Comparison of ENCODE assay signal across 8 mouse cellular contexts in the genomic region with DNA sequence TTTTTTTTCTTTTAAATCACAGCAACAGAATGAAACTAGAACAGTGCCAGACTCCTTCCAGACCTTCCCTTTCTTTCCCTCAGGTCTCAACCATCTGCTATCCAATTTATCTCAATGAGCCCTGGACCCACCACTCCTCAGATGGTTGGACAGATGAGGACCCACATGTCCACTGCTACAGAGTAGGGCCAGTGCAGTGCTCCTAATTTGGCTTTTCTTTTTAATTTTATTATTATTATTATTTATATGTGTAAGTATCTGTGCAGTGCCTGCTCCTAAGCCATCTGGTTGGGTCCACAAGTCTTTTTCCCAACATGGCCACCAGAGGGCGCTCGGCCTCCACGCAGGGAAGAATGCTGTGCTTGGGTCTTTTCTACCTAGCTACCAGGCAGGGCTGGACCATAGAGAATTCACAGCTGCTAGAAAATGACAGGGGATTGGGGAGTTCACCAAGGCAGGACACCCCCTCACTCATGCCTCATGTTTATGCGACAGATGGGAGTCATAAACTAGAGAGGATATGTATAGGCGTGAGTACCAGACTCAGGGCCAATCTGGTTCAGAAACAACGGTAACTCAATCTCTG. TPM values are rescaled to one million over a fixed set of nuclear protein-coding genes. Genes with fewer than 3 reads are reported as not detected.
DNase-seq lines count a peak whose midpoint lies in the region; ATAC-seq lines count a peak whose summit lies in the region.

No protein-coding gene starts in this region.

- H3K4me3 ChIP-seq in midbrain, embryonic 15.5 days, result no peak overlapping the region

- no peaks in the 10 kb centered on the region for H3K36me3 ChIP-seq in midbrain, embryonic 15.5 days (replicated peaks)

- H3K27ac ChIP-seq in midbrain, embryonic 15.5 days, result no peak overlapping the region

- DNase-seq in CD4-positive, CD25-positive, alpha-beta regulatory T cell, adult 2 months (ENCODE audit: low read depth, low spot score), result peak; percentile 83
- peak; percentile 89 for DNase-seq in embryo, embryonic 10.5 days (ENCODE audit: low spot score)
- peak; percentile 41 to 59 for DNase-seq in gastrocnemius, postnatal 36 days
- DNase-seq in kidney, adult 11 months, result peak; percentile 52
- DNase-seq in left cerebral cortex, postnatal 4 days, result peak; percentile 86
- peak; percentile 15 to 41 for DNase-seq in spleen, postnatal 36 days (ENCODE audit: low spot score in 2 of 2)

- ATAC-seq in CD4-positive, CD25-positive, alpha-beta regulatory T cell, adult 4 months, result no peak
- peak; percentile 81 for ATAC-seq in midbrain, embryonic 15.5 days (replicated peaks)

- H3K9ac ChIP-seq in midbrain, embryonic 15.5 days, result no peak overlapping the region

- intact Hi-C loops in gastrocnemius, postnatal 36 days (cut with DNase I), result loop anchor here (10.0 kb wide), 2 partner anchors 584 to 834 kb away; no protein-coding TSS in a partner anchor
- intact Hi-C loops in left cerebral cortex, postnatal 4 days (cut with DNase I), result loop anchor here (5.0 to 10.0 kb wide), 3 partner anchors 841 to 1024 kb away; partner anchors contain the start of gene Mnx1

- no peaks in the 10 kb centered on the region for H3K4me1 ChIP-seq in midbrain, embryonic 15.5 days

- H3K27me3 ChIP-seq in midbrain, embryonic 15.5 days (replicated peaks), result peaks cover 5% of the 10 kb centered on the region

- H3K9me3 ChIP-seq in midbrain, embryonic 15.5 days, result no peaks in the 10 kb centered on the region

- H3K4me2 ChIP-seq in midbrain, embryonic 15.5 days, result no peak overlapping the region

- 36% methylated on average over 6 of the region's 6 CpGs for WGBS in midbrain, embryonic 15.5 days

RNA-seq across cellular contexts. Expression of gene Shh, which starts 15.9 kb away (rescaled TPM):
- not detected for polyA plus RNA-seq in CD4-positive, CD25-positive, alpha-beta regulatory T cell, adult 4 months (2017; shearing (Covaris generic))
- not detected for total RNA-seq in gastrocnemius, postnatal 36 days (2021)
- total RNA-seq in left cerebral cortex, postnatal 4 days (2021), result 1 to 10 TPM; 1.9 to 2.6 TPM
- polyA plus RNA-seq in midbrain, embryonic 15.5 days (2015; fragmentation: Nextera tagmentation; extraction: Ambion mirVana), result 1.1 and 1.4 TPM in 2 replicates

Comparison
In these comparisons a context has a peak if more than half of its experiments do, and no peak if none do; other contexts are left out.
1. DNase-seq: peak in every context shown above with its lines; median percentile 89 in embryo, embryonic 10.5 days; 86 in left cerebral cortex, postnatal 4 days; 83 in CD4-positive, CD25-positive, alpha-beta regulatory T cell, adult 2 months; 52 in kidney, adult 11 months; 50 in gastrocnemius, postnatal 36 days; 28 in spleen, postnatal 36 days.